Mouse (Mus musculus): ENCODE results near the gene Mlec. TPM values are rescaled to one million over a fixed set of nuclear protein-coding genes. Genes with fewer than 3 reads are reported as not detected.
"Not testable (repeated sequence)": the region's sequence is repeated elsewhere in the genome, so short reads cannot be mapped to it uniquely, and the experiment has no call there.

Mlec gene
- polyA plus RNA-seq, 1 experiment from 2014 or later, result 23.7 TPM

DNA sequence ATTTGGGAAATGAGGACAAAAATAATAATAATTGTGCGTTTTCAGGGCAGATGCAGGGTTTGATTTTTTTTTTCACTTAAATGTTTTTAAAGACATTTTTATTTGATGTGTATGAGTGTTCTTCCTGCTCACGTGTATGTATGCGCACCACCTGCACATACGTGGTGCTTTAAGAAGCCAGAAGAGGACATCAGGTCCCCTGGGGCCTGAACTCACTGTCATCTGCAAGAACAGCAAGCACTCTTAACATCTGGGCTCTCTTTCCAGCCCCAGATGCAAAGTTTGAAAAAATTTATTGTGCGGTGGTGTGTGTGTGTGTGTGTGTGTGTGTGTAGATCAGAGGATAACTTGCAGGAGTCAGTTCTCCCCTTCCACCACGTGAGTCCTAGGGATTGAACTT, 19.9 kb upstream of the Mlec start:
- no peak overlapping the region for H3K4me2 ChIP-seq
- ATAC-seq (ENCODE audit: insufficient read depth), result no peak
- H3K4me3 ChIP-seq (replicated peaks), result no peak overlapping the region
- H3K27me3 ChIP-seq, result peaks cover 16% of the 10 kb centered on the region; the same call in 1 of the 2 replicates
- no peaks in the 10 kb centered on the region for H3K36me3 ChIP-seq (replicated peaks)
- no peak overlapping the region for H3K27ac ChIP-seq (replicated peaks)
- WGBS (ENCODE audit: insufficient replicate concordance), result 62% methylated on average over 6 of the region's 6 CpGs
- no peak overlapping the region for H3K9ac ChIP-seq
- no peaks in the 10 kb centered on the region for H3K9me3 ChIP-seq (replicated peaks)
- no peaks in the 10 kb centered on the region for H3K4me1 ChIP-seq (replicated peaks)

DNA sequence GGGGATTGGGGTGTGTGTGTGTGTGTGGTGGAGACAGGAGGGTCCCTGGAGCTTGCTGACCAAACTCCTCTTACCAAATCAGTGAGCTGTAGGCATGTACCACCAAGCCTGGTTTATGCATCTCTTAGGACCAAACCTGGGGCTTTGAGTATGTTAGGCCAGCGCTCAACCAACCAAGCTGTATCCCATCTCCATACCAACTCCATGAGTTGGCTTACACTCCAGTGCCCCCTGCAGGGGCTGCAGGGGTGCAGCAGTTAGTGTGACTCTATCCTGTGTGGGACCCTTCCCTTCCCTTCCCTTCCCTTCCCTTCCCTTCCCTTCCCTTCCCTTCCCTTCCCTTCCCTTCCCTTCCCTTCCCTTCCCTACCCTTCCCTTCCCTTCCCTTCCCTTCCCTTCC, 16.6 kb upstream of the Mlec start:
- Histone ChIP-seq H3K9ac (no peak overlapping the region), H3K9me3 (replicated peaks) (no peaks in the 10 kb centered on the region), H3K36me3 (replicated peaks) (no peaks in the 10 kb centered on the region), H3K27ac (replicated peaks) (no peak overlapping the region), H3K27me3 (peaks cover 5% of the 10 kb centered on the region; the same call in 1 of the 2 replicates), H3K4me3 (replicated peaks) (no peak overlapping the region), H3K4me2 (no peak overlapping the region), H3K4me1 (replicated peaks) (no peaks in the 10 kb centered on the region)
- ATAC-seq (ENCODE audit: insufficient read depth), result no peak
- 61% methylated on average over 1 of the region's 1 CpGs for WGBS (ENCODE audit: insufficient replicate concordance)

DNA sequence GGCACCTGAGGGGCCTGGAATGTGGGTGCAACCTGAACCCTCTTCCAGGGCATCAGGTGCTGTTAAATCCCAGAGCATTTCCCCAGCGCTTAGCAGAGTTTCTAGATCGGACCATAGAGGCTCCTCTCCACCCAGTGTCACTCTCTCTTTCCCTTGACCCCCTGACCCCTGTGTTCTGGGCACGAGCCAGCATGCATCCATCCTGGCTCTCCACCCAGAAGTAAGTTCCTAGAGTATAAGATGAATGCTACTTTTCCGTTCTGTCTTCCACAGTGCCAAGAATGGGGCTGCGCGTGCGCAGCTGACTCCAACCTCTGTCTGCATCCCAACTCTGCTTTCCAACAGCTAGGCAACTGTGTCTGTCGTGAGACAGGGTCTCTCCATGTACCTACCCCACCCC, 12.2 kb upstream of the Mlec start:
- H3K9ac ChIP-seq, result no peak overlapping the region
- H3K27me3 ChIP-seq, result no peaks in the 10 kb centered on the region
- H3K4me2 ChIP-seq, result no peak overlapping the region
- no peaks in the 10 kb centered on the region for H3K9me3 ChIP-seq (replicated peaks)
- 71% methylated on average over 8 of the region's 8 CpGs for WGBS (ENCODE audit: insufficient replicate concordance)
- H3K4me1 ChIP-seq (replicated peaks), result peaks cover 13% of the 10 kb centered on the region
- H3K27ac ChIP-seq (replicated peaks), result no peak overlapping the region
- H3K36me3 ChIP-seq (replicated peaks), result no peaks in the 10 kb centered on the region
- no peak overlapping the region for H3K4me3 ChIP-seq (replicated peaks)
- ATAC-seq (ENCODE audit: insufficient read depth), result no peak

DNA sequence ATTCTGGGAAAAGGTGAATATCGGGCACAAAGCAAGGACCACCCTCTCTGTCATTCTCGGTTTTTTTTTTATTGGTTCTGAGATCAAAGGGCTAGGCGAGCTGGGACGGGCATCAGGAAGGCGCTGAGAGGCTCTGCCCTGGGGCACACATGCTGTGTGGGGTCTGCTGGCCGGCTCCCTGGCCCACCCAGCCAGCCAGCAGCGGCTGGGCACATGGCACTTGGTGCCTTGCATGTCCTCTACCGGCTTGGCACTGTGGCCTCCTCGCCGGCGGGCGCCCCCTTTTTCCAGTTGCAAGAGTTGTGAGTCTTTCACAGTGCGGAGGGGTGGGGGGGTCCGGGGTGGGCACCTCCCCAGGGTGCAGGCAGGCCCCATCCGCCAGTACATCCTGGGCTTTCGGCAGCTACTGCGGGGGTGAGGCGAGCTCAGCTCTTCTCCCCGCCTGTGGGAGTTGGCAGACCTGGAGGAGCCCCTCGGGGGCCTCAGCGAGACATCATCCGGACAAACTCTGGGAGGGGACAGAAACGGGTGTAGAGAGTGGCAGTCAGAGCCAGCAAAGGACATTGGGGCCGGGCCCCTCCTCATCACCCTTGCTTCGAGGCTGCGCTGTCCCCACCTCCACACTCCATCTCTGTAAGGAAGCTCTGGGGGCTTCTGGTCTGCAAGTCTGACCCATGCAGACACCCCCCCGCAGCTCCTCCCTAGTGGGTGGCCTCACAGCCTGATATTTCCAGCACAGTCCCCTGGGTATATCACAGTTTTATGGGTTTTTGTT, 10.8 kb upstream of the Mlec start:
- H3K4me3 ChIP-seq (replicated peaks), result no peak overlapping the region
- ATAC-seq (ENCODE audit: insufficient read depth), result no peak
- no peaks in the 10 kb centered on the region for H3K36me3 ChIP-seq (replicated peaks)
- WGBS (ENCODE audit: insufficient replicate concordance), result 49% methylated on average over 27 of the region's 27 CpGs
- H3K4me2 ChIP-seq, result no peak overlapping the region
- H3K9me3 ChIP-seq (replicated peaks), result no peaks in the 10 kb centered on the region
- no peak overlapping the region for H3K9ac ChIP-seq
- no peaks in the 10 kb centered on the region for H3K27me3 ChIP-seq
- no peak overlapping the region for H3K27ac ChIP-seq (replicated peaks)
- H3K4me1 ChIP-seq (replicated peaks), result peaks cover 13% of the 10 kb centered on the region

DNA sequence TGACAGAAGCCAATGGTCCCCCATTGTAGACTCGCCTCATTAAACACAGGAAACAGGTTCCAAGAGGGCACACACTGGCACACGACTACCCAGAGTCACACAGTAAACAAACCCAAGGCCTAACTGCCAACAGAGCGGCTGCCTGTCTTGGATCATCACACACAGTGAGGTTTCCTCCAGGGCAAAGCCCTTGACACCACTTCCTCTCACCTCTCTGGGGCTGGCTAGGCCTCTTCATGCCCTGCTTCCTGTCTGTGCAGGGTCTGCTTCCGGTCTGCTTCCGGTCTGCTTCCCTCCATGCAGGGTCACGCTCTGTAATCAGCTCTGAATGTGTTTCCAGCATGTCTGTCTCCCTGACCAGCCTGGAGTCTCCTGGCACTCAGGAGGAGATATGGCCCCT, 9.4 kb upstream of the Mlec start:
- no peak; the same call in 1 of the 2 replicates for ATAC-seq (ENCODE audit: insufficient read depth)
- Histone ChIP-seq H3K9me3 (replicated peaks) (no peaks in the 10 kb centered on the region), H3K4me2 (no peak overlapping the region), H3K27me3 (no peaks in the 10 kb centered on the region), H3K9ac (no peak overlapping the region), H3K36me3 (replicated peaks) (no peaks in the 10 kb centered on the region), H3K4me3 (replicated peaks) (no peak overlapping the region), H3K4me1 (replicated peaks) (peaks cover 13% of the 10 kb centered on the region), H3K27ac (replicated peaks) (no peak overlapping the region)
- WGBS (ENCODE audit: insufficient replicate concordance), result 26% methylated on average over 6 of the region's 6 CpGs

DNA sequence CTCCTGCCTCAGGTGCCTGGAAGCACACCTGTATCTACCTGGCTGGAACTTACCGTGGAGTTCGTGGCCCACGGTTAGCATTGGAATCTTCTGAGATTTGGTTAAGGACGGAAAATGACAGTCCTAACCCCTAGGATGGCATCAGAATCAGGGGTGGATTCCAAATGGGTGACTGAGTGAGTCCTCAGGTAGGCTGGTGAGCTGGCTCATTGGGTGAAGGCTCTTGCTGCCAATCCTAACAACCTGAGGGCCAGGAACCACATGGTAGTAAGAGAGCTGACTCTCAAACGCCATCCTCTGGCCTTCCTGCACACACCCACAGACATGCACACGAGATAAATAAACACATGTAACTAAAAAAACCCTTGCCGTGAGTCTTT, 8.8 kb upstream of the Mlec start:
- Histone ChIP-seq H3K4me3 (replicated peaks) (no peak overlapping the region), H3K36me3 (replicated peaks) (no peaks in the 10 kb centered on the region), H3K4me2 (no peak overlapping the region), H3K9me3 (replicated peaks) (no peaks in the 10 kb centered on the region), H3K4me1 (replicated peaks) (peaks cover 13% of the 10 kb centered on the region), H3K27me3 (no peaks in the 10 kb centered on the region), H3K27ac (replicated peaks) (no peak overlapping the region), H3K9ac (no peak overlapping the region)
- no peak for ATAC-seq (ENCODE audit: insufficient read depth)
- 64% methylated on average over 7 of the region's 7 CpGs for WGBS (ENCODE audit: insufficient replicate concordance)

DNA sequence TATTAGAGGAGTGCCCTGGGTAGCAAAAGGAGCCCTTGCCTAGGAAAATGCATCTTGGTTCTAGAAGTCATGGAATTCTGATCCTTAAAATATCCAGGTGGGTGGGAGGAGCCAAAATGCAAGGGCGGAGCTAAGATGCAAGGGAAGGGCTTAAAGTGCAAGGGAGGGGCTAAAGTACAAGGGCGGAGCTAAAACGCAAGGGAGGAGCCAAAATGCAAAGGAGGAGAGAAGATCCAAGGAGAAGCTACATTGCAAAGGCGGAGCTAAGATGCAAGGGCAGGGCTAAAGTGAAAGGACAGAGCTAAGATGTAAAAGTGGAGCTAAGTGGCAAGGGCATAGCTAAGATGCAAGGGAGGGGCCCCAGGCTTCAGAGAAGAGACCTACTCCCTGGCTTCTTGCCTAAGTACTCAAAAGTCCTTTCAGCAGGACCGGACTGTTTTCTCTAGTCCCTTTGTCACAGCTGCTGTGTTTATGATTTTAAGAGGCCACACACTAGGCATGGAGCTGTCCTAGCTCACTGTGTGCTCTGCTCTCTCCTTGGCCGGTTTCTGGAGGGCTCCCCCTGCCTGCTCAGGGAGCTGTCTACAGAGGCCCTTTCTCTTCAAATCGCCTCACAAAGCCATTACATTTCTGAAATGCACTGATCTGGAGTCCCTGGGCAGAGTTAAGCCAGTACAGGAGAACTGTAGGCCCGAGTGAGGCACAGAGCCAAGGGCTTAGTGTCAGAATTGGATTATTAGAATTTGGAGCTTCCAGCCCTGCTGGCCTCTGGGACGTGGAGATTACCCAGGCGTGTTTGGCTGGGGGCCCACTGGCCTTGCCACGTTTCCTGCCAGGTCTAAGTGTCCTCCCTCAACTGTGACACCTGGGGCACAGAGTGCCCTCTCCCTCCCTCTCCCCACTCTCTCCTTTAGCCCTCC, 8.2 kb upstream of the Mlec start:
- Histone ChIP-seq H3K27me3 (no peaks in the 10 kb centered on the region), H3K9ac (no peak overlapping the region)

DNA sequence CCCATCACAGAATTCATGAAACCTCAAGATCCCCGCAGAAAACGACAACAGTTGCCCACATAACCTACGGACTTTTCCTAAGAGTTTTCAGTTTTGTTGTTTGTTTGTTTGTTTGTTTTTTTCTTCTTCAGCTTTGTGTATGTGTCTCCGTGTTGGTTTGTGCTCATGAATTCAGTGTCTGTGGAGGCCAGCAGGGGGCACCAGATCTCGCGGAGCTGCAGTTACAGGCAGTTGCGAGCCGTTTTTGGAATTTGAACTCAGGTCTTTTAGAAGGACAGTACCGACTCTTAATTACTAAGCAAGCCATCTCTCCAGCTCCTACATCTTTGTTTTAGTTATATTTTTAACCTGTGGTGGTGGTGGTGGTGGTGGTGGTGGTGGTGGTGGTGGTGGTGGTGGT, 7.4 kb upstream of the Mlec start:
- ATAC-seq (ENCODE audit: insufficient read depth), result no peak
- Histone ChIP-seq H3K27ac (replicated peaks) (no peak overlapping the region), H3K9me3 (replicated peaks) (no peaks in the 10 kb centered on the region), H3K4me3 (replicated peaks) (no peak overlapping the region), H3K4me1 (replicated peaks) (peaks cover 26% of the 10 kb centered on the region), H3K9ac (no peak overlapping the region), H3K4me2 (no peak overlapping the region), H3K36me3 (replicated peaks) (no peaks in the 10 kb centered on the region), H3K27me3 (no peaks in the 10 kb centered on the region)
- WGBS (ENCODE audit: insufficient replicate concordance), result 54% methylated on average over 9 of the region's 9 CpGs

More for the DNA sequence above, 8.2 kb upstream of the Mlec start:
- Histone ChIP-seq H3K27ac (replicated peaks) (no peak overlapping the region), H3K4me3 (replicated peaks) (no peak overlapping the region), H3K36me3 (replicated peaks) (no peaks in the 10 kb centered on the region), H3K9me3 (replicated peaks) (no peaks in the 10 kb centered on the region), H3K4me2 (no peak overlapping the region), H3K4me1 (replicated peaks) (peaks cover 18% of the 10 kb centered on the region)
- ATAC-seq (ENCODE audit: insufficient read depth), result no peak
- 49% methylated on average over 11 of the region's 11 CpGs for WGBS (ENCODE audit: insufficient replicate concordance)

DNA sequence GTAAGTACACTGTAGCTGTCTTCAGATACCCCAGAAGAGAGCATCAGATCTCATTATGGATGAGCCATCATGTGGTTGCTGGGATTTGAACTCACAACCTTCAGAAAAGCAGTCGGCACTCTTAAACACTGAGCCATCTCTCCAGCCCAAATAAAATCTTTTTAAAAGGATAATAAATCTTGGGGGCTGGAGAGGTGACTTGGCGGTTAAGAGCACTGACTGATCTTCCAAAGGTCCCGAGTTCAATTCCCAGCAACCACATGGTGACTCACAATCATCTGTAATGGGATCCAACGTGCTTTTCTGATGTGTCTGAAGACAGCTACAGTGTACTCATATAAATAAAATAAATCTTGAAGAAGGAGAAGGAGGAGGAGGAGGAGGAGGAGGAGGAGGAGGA, 6.5 kb upstream of the Mlec start:
- ATAC-seq (ENCODE audit: insufficient read depth); H3K36me3 ChIP-seq (replicated peaks); H3K4me2 ChIP-seq; H3K27me3 ChIP-seq; H3K27ac ChIP-seq (replicated peaks); H3K9ac ChIP-seq; H3K9me3 ChIP-seq (replicated peaks); H3K4me3 ChIP-seq (replicated peaks): not testable (repeated sequence)
- H3K4me1 ChIP-seq (replicated peaks), result peaks cover 35% of the 10 kb centered on the region
- 61% methylated on average over 4 of the region's 4 CpGs for WGBS (ENCODE audit: insufficient replicate concordance)

DNA sequence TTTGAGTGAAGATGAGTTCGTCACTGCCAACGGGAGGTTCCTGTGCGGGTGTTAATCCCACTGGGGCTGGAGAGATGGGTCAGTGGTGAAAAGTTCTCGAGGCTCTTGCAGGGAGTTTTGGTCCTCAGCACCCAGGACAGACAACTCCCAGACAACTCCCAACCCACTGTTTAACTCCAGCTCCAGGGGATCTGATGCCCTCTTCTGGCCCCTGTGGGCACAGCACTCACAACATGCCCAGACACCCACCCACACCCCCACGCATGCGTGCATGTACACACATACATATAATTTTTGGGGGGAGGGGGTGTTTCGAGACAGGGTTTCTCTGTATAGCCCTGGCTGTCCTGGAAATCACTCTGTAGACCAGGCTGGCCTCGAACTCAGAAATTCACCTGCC, 5.6 kb upstream of the Mlec start:
- Histone ChIP-seq H3K27ac (replicated peaks) (no peak overlapping the region), H3K4me1 (replicated peaks) (peaks cover 42% of the 10 kb centered on the region), H3K4me3 (replicated peaks) (no peak overlapping the region), H3K36me3 (replicated peaks) (no peaks in the 10 kb centered on the region), H3K27me3 (no peaks in the 10 kb centered on the region), H3K9me3 (replicated peaks) (no peaks in the 10 kb centered on the region), H3K9ac (no peak overlapping the region), H3K4me2 (no peak overlapping the region)
- ATAC-seq (ENCODE audit: insufficient read depth), result no peak
- WGBS (ENCODE audit: insufficient replicate concordance), result 49% methylated on average over 8 of the region's 8 CpGs

DNA sequence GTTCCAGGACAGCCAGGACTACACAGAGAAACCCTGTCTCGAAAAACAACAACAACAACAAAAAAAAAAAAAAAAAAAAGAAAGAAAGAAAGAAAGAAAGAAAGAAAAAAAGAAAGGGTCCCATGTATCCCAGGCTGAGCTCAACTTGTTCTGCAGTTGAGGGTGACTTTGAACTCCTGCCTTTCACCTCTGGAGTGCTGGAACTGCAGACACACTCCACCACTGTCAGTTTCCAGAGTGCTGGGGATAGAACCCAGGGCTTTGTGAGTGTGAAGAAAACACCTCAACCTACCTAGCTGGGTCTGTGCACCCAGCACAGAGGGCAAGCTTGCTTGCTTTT, 3.9 kb upstream of the Mlec start:
- not testable (repeated sequence) for H3K9me3 ChIP-seq (replicated peaks); H3K27ac ChIP-seq (replicated peaks); H3K27me3 ChIP-seq; ATAC-seq (ENCODE audit: insufficient read depth); H3K4me3 ChIP-seq (replicated peaks); H3K4me2 ChIP-seq; H3K36me3 ChIP-seq (replicated peaks); H3K9ac ChIP-seq
- H3K4me1 ChIP-seq (replicated peaks), result peaks cover 44% of the 10 kb centered on the region
- WGBS (ENCODE audit: insufficient replicate concordance), result 82% methylated on average over 1 of the region's 1 CpGs

All from liver, embryonic 15.5 days (tissue).